Mouse (Mus musculus): ENCODE measurements at regions not wholly inside any gene's neighbourhood (a gene's known extent, or its start where the extent isn't known, plus 50 kb on each side); places are given as distances from the start of the nearest gene placed in this dataset.

GRCm38 (mm10) chr6:121560852-121561251 is 74.3 kb upstream of the A2m start:
- Histone ChIP-seq H3K9me3 (replicated peaks; ENCODE audit: control insufficient read depth, low read length) (no peaks in the 10 kb centered on the region), H3K4me2 (ENCODE audit: low read depth, low read length) (no peak overlapping the region), H3K27me3 (ENCODE audit: control insufficient read depth, insufficient read depth, low read length) (no peaks in the 10 kb centered on the region), H3K36me3 (replicated peaks; ENCODE audit: control insufficient read depth, insufficient read depth, low read length) (no peaks in the 10 kb centered on the region), H3K4me1 (ENCODE audit: control insufficient read depth, insufficient read depth) (no peaks in the 10 kb centered on the region), H3K9ac (replicated peaks; ENCODE audit: low read depth, low read length) (no peak overlapping the region), H3K4me3 (ENCODE audit: low read depth, low read length) (no peak overlapping the region), H3K27ac (ENCODE audit: low read depth) (no peak overlapping the region)
- ATAC-seq (ENCODE audit: insufficient read depth, low read depth), result no peak
- peak; percentile 64 for DNase-seq (ENCODE audit: low spot score)
- TF ChIP-seq CTCF (IDR thresholded peaks at IDR 0.05; ENCODE audit: low read depth), result peak; percentile 64
- TF ChIP-seq EP300 (IDR thresholded peaks at IDR 0.05; ENCODE audit: low read depth), result no peak
- 4% methylated on average over 3 of the region's 3 CpGs for WGBS

DNA sequence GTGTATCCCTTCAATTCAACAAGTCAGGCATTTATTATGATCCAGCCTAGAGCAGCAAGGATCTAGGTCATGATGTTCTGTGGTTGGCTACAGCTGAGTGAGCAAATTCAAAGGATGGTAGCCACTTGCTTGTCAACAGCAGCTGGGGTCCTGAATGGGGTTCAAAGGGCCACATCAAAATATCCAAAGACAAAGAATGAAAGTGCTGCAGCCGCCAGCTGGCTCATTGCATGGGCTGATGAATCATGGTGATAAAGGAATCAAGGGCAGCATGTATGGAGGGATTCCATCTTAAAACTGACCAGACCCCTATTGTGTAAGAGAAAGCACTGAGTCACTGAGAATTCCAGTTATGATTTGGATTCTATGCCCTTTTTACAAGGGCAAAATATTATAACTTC is 74.8 kb upstream of the A2m start:
- no peak overlapping the region for H3K4me2 ChIP-seq (ENCODE audit: low read depth, low read length)
- no peak overlapping the region for H3K9ac ChIP-seq (replicated peaks; ENCODE audit: low read depth, low read length)
- no peaks in the 10 kb centered on the region for H3K4me1 ChIP-seq (ENCODE audit: control insufficient read depth, insufficient read depth)
- no peaks in the 10 kb centered on the region for H3K36me3 ChIP-seq (replicated peaks; ENCODE audit: control insufficient read depth, insufficient read depth, low read length)
- no peaks in the 10 kb centered on the region for H3K9me3 ChIP-seq (replicated peaks; ENCODE audit: control insufficient read depth, low read length)
- no peak for TF ChIP-seq EP300 (IDR thresholded peaks at IDR 0.05; ENCODE audit: low read depth)
- TF ChIP-seq CTCF (IDR thresholded peaks at IDR 0.05; ENCODE audit: low read depth), result no peak
- H3K27ac ChIP-seq (ENCODE audit: low read depth), result no peak overlapping the region
- WGBS, result 31% methylated on average over 1 of the region's 1 CpGs
- ATAC-seq (ENCODE audit: insufficient read depth, low read depth), result no peak
- no peaks in the 10 kb centered on the region for H3K27me3 ChIP-seq (ENCODE audit: control insufficient read depth, insufficient read depth, low read length)
- no peak overlapping the region for H3K4me3 ChIP-seq (ENCODE audit: low read depth, low read length)
- DNase-seq (ENCODE audit: low spot score), result no peak

DNA sequence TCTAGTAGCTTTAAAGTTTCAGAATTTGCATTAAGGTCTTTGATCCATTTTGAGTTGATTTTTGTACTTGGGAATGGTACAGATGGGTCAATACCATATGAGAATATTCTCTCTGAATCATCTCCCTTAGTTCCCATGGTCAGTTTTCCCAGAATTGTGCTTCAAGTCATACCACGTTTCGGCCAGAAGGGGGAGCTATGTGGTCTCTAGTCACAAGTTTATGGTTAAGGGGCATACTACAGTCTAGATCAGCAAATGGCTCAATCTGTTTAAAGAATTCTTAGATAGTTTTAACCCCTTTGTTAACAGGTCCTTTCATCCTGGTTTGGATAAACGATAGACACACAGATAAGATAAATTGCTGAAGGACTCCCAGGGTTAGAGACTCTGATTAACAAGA is 78.7 kb upstream of the A2m start:
- TF ChIP-seq EP300 (IDR thresholded peaks at IDR 0.05; ENCODE audit: low read depth), result no peak
- peak; percentile 56 for TF ChIP-seq CTCF (IDR thresholded peaks at IDR 0.05; ENCODE audit: low read depth)
- no peaks in the 10 kb centered on the region for H3K36me3 ChIP-seq (replicated peaks; ENCODE audit: control insufficient read depth, insufficient read depth, low read length)
- H3K4me1 ChIP-seq (ENCODE audit: control insufficient read depth, insufficient read depth), result no peaks in the 10 kb centered on the region
- no peak overlapping the region for H3K4me2 ChIP-seq (ENCODE audit: low read depth, low read length)
- H3K4me3 ChIP-seq (ENCODE audit: low read depth, low read length), result no peak overlapping the region
- DNase-seq (ENCODE audit: low spot score) (no peak), ATAC-seq (ENCODE audit: insufficient read depth, low read depth) (no peak)
- no peaks in the 10 kb centered on the region for H3K27me3 ChIP-seq (ENCODE audit: control insufficient read depth, insufficient read depth, low read length)
- no peaks in the 10 kb centered on the region for H3K9me3 ChIP-seq (replicated peaks; ENCODE audit: control insufficient read depth, low read length)
- no peak overlapping the region for H3K9ac ChIP-seq (replicated peaks; ENCODE audit: low read depth, low read length)
- H3K27ac ChIP-seq (ENCODE audit: low read depth), result no peak overlapping the region
- WGBS, result 3% methylated on average over 3 of the region's 3 CpGs

DNA sequence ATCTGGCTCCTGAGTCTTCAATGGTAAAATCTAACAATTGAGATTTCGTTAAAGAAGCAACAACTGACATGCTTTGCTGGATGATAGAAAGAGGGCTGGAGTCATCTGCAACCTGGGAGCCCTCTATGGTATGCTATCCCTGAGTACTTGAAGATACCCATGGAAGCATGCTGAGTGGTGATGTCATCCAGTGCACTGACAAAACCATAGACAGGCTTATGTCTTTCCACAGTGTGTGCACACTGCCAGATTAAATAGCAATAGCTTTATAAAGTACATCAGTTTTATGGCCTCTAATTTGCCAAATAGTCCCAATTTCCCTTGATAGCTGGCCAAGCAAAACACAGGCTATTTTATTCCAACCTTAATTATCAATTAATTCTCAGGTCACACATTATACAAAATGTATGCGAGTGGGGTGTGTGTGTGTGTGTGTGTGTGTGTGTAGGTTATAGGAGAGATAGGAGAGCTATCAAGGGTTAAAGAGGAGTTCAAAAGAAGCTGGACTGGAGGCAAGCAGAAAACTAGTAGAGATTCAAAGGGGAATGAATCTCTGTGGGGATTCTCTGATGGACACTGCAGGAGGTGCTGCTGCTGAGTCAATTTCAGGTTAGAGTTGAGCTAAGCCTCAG is 80.1 kb upstream of the Iqsec3 start:
- Histone ChIP-seq H3K27me3 (ENCODE audit: control insufficient read depth, insufficient read depth, low read length) (no peaks in the 10 kb centered on the region), H3K9me3 (replicated peaks; ENCODE audit: control insufficient read depth, low read length) (no peaks in the 10 kb centered on the region), H3K36me3 (replicated peaks; ENCODE audit: control insufficient read depth, insufficient read depth, low read length) (no peaks in the 10 kb centered on the region), H3K27ac (ENCODE audit: low read depth) (no peak overlapping the region), H3K4me3 (ENCODE audit: low read depth, low read length) (no peak overlapping the region), H3K9ac (replicated peaks; ENCODE audit: low read depth, low read length) (no peak overlapping the region), H3K4me2 (ENCODE audit: low read depth, low read length) (no peak overlapping the region), H3K4me1 (ENCODE audit: control insufficient read depth, insufficient read depth) (no peaks in the 10 kb centered on the region)
- TF ChIP-seq CTCF (IDR thresholded peaks at IDR 0.05; ENCODE audit: low read depth) (no peak), EP300 (IDR thresholded peaks at IDR 0.05; ENCODE audit: low read depth) (no peak)
- WGBS, result 71% methylated on average over 2 of the region's 2 CpGs
- no peak for ATAC-seq (ENCODE audit: insufficient read depth, low read depth)
- no peak for DNase-seq (ENCODE audit: low spot score)

GRCm38 (mm10) chr6:121533521-121533920 is 60.0 kb upstream of the Iqsec3 start:
- no peak overlapping the region for H3K4me2 ChIP-seq (ENCODE audit: low read depth, low read length)
- DNase-seq (ENCODE audit: low spot score), result no peak
- WGBS, result 68% methylated on average over 7 of the region's 7 CpGs
- H3K4me1 ChIP-seq (ENCODE audit: control insufficient read depth, insufficient read depth), result no peaks in the 10 kb centered on the region
- TF ChIP-seq EP300 (IDR thresholded peaks at IDR 0.05; ENCODE audit: low read depth), result no peak
- no peak for TF ChIP-seq CTCF (IDR thresholded peaks at IDR 0.05; ENCODE audit: low read depth)
- no peak overlapping the region for H3K27ac ChIP-seq (ENCODE audit: low read depth)
- no peaks in the 10 kb centered on the region for H3K9me3 ChIP-seq (replicated peaks; ENCODE audit: control insufficient read depth, low read length)
- no peak overlapping the region for H3K9ac ChIP-seq (replicated peaks; ENCODE audit: low read depth, low read length)
- no peak overlapping the region for H3K4me3 ChIP-seq (ENCODE audit: low read depth, low read length)
- ATAC-seq (ENCODE audit: insufficient read depth, low read depth), result no peak
- H3K36me3 ChIP-seq (replicated peaks; ENCODE audit: control insufficient read depth, insufficient read depth, low read length), result no peaks in the 10 kb centered on the region
- 0 out of 2 replicates have a peak, but pooled peaks cover 4% of the 10 kb centered on the region for H3K27me3 ChIP-seq (ENCODE audit: control insufficient read depth, insufficient read depth, low read length)

DNA sequence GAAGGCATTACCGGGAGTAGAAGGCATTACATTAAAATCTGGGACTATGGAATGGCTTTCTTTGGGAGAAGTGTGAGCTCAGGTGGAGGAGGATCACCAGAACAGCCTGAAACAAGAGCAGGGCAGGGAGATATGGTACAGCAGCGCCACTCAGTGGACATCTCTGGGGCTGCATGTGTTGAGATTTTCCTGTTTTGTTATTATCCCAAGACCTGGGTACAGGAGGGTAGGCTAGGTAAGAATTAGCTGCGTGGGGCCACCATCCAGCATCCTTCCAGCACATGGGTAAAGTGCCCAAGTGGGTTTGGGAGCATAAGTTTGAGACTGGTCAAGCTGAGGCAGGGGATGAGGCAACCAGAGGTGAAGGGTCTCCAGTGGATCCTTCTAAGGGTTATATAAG is 59.4 kb upstream of the Iqsec3 start:
- whole genome bisulfite sequencing, result 7% methylated on average over 3 of the region's 3 CpGs
- ATAC-seq (ENCODE audit: insufficient read depth, low read depth) (no peak), DNase-seq (ENCODE audit: low spot score) (peak; percentile 49)
- Histone ChIP-seq H3K27me3 (ENCODE audit: control insufficient read depth, insufficient read depth, low read length) (0 out of 2 replicates have a peak, but pooled peaks cover 4% of the 10 kb centered on the region), H3K36me3 (replicated peaks; ENCODE audit: control insufficient read depth, insufficient read depth, low read length) (no peaks in the 10 kb centered on the region), H3K9ac (replicated peaks; ENCODE audit: low read depth, low read length) (no peak overlapping the region), H3K4me2 (ENCODE audit: low read depth, low read length) (no peak overlapping the region), H3K4me1 (ENCODE audit: control insufficient read depth, insufficient read depth) (no peaks in the 10 kb centered on the region), H3K27ac (ENCODE audit: low read depth) (no peak overlapping the region), H3K4me3 (ENCODE audit: low read depth, low read length) (no peak overlapping the region), H3K9me3 (replicated peaks; ENCODE audit: control insufficient read depth, low read length) (no peaks in the 10 kb centered on the region)
- TF ChIP-seq EP300 (IDR thresholded peaks at IDR 0.05; ENCODE audit: low read depth), result no peak
- peak; percentile 90 for TF ChIP-seq CTCF (IDR thresholded peaks at IDR 0.05; ENCODE audit: low read depth)

All from heart, postnatal 0 days (tissue).